Mouse (Mus musculus) stomach, embryonic 16.5 days (tissue): ENCODE data around the gene Banf2. TPM values are rescaled to one million over a fixed set of nuclear protein-coding genes. Genes with fewer than 3 reads are reported as not detected.

Source experiments
- ATAC-seq: fragments of 200-750 bp; cut with Nextera tagmentation; 2 replicates; pipeline ENCODE4 v1.8.0; 2017; ENCODE audit warnings: moderate number of reproducible peaks, moderate TSS enrichment; ENCODE audit not compliant: insufficient read depth, low FRiP score
- H3K27ac ChIP-seq: fragments of 300-500 bp; sonication (generic); 2 replicates; pipeline ENCODE4 v1.5.1; 2014; ENCODE audit warnings: low read length
- H3K27me3 ChIP-seq: fragments of 300-500 bp; sonication (generic); 2 replicates; pipeline ENCODE4 v1.6.1; 2014; ENCODE audit warnings: low read length, control low read depth, mixed read lengths; ENCODE audit not compliant: control insufficient read depth, insufficient read depth
- H3K36me3 ChIP-seq: fragments of 300-500 bp; sonication (generic); 2 replicates; pipeline ENCODE4 v1.6.1; 2014; ENCODE audit warnings: low read length; ENCODE audit not compliant: control insufficient read depth, insufficient read depth
- H3K4me1 ChIP-seq: fragments of 300-500 bp; sonication (generic); 2 replicates; pipeline ENCODE4 v1.6.1; 2014; ENCODE audit warnings: low read length, control low read depth, mixed read lengths; ENCODE audit not compliant: control insufficient read depth, insufficient read depth
- H3K4me2 ChIP-seq: fragments of 300-500 bp; sonication (generic); 2 replicates; pipeline ENCODE4 v1.6.1; 2014; ENCODE audit warnings: low read depth, low read length, mixed read lengths
- H3K4me3 ChIP-seq: fragments of 300-500 bp; sonication (generic); replicated peaks from 2 replicates; pipeline ENCODE4 v1.5.1; 2014; ENCODE audit warnings: mild to moderate bottlenecking, low read length
- H3K9ac ChIP-seq: fragments of 300-500 bp; sonication (generic); 2 replicates; pipeline ENCODE4 v1.6.1; 2014; ENCODE audit warnings: low read length
- H3K9me3 ChIP-seq: fragments of 300-500 bp; sonication (generic); replicated peaks from 2 replicates; pipeline ENCODE4 v1.6.1; 2016; ENCODE audit warnings: low read length, control low read depth; ENCODE audit not compliant: control insufficient read depth
- WGBS: fragments of 180-500 bp; shearing (Covaris S2); extraction: QIAGEN DNeasy Blood & Tissue Kit; methylation state at CpG from one replicate; pipeline ENCODE4 v1.1.7; 2014; 5-methylcytosine and 5-hydroxymethylcytosine counted together
- polyA plus RNA-seq: library from polyadenylated mRNA; unstranded; fragments of >200 nt; fragmentation: Nextera tagmentation; extraction: Ambion mirVana; gene quantifications from 2 replicates; pipeline ENCODE4 v1.2.1, GENCODE M21; 2015

Gene Banf2
- polyA plus RNA-seq, 1 experiment from 2014 or later = not detected

DNA sequence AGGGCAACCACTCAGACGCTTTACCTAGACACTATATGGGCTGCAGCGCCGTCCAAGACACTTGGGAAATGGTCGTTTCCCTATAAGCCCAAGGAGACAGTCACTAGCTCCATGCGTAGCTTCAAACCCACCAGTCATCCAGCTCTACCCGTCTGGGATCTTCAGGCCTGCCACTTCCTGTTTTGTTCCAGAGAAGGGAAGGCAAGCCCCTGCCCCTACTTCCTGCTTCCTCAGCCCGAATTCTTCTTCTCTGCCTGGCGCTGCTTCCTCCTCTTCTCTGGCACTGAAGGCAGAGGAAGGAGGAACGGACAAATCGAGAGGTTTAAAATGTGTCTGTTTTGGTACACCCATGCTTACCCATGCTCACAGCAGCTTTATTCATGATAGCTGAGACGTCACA lies 14.1 kb downstream of the Banf2 start:
- no peak for ATAC-seq
- H3K4me2 ChIP-seq = no peak overlapping the region
- H3K9ac ChIP-seq = no peak overlapping the region
- WGBS = 64% methylated on average over 11 of the region's 11 CpGs
- no peak overlapping the region for H3K27ac ChIP-seq
- H3K4me1 ChIP-seq = no peaks in the 10 kb centered on the region
- H3K9me3 ChIP-seq = peaks cover 8% of the 10 kb centered on the region
- no peak overlapping the region for H3K4me3 ChIP-seq
- H3K36me3 ChIP-seq = no peaks in the 10 kb centered on the region
- H3K27me3 ChIP-seq = no peaks in the 10 kb centered on the region

DNA sequence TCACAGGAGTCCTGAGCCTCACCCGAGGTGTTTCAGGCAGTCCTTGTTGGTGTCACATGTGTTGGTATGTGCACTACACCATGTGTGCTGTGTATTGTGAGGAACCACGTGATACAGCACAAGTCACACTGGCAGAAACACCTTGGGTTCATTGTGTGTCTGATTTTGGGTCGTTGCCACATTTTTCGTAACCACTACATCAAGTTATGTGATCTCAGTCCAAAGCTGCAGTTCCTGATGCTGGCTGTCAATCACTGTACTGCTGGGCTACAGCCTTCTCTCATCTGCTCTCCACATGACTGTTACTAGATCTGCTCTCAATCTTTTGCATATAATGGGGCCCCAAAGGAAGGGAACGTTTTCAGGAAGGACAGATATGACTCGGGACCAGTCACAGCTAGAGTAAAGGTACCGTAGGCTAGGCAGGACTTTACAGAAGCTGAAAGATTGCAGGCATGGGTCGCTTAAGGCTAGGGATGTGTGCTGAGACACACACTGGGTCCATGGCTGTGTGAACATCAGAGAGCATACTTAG lies 17.4 kb downstream of the Banf2 start:
- no peaks in the 10 kb centered on the region for H3K36me3 ChIP-seq
- no peak overlapping the region for H3K4me2 ChIP-seq
- no peak for ATAC-seq
- 75% methylated on average over 8 of the region's 8 CpGs for WGBS
- H3K4me3 ChIP-seq = no peak overlapping the region
- H3K9ac ChIP-seq = no peak overlapping the region
- H3K4me1 ChIP-seq = no peaks in the 10 kb centered on the region
- H3K27me3 ChIP-seq = no peaks in the 10 kb centered on the region
- no peak overlapping the region for H3K27ac ChIP-seq
- no peaks in the 10 kb centered on the region for H3K9me3 ChIP-seq

DNA sequence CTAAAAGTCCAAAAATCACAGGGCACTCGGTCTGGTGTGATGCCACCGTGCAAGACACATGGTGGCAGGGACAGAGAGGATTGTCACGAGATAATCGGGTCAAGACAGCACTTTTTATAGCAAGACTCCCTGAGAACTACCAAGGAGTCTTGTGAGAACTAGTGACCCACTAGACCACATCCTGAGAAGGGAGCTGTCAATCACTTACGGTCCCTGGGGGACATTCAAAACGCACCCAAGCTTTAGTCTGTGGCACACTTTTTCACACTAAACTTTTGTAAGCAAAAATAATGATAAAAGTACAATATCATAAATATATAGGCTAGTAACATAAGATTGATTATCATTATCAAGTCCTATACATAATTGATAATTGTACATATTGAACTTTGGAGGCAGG lies 18.0 kb downstream of the Banf2 start:
- no peak overlapping the region for H3K4me3 ChIP-seq
- ATAC-seq = no peak
- H3K27me3 ChIP-seq = no peaks in the 10 kb centered on the region
- no peak overlapping the region for H3K9ac ChIP-seq
- H3K9me3 ChIP-seq = no peaks in the 10 kb centered on the region
- no peak overlapping the region for H3K27ac ChIP-seq
- H3K36me3 ChIP-seq = no peaks in the 10 kb centered on the region
- WGBS = 90% methylated on average over 6 of the region's 6 CpGs
- no peaks in the 10 kb centered on the region for H3K4me1 ChIP-seq
- no peak overlapping the region for H3K4me2 ChIP-seq

DNA sequence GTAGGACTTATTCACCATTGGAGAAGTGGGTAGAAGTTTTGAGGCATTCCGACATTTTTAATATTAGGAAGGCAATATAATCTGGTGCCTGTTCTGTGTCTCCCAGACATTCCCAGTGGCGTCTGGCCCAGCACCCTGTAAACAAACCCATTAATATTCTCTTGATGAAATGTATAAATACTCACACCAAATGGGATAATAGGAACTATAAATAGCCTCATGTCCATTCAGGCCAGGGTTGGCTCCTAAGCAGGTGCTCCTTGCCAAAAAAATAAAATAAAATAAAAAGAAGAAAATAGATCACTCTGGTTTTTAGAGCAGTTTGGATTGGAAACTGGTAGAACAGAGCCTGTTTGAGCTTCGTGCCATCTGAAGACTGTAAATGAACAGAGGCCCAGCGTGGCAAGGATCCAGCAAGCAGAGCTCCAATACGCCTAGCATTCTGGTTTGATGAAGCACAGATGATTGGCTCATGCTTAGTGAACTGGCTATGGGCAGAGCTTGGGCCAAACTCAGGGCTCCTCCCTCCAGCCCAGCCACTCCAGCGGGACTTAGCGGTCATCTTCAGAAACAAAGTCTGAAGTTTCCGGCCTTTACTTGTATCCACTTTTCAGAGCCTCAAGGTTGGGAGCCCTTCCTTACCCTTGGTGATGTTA lies 19.7 kb downstream of the Banf2 start:
- Histone ChIP-seq H3K27me3 (no peaks in the 10 kb centered on the region), H3K4me3 (no peak overlapping the region), H3K9ac (no peak overlapping the region), H3K4me1 (no peaks in the 10 kb centered on the region), H3K27ac (peak overlapping the region; percentile 37; the same call in 1 of the 2 replicates), H3K36me3 (no peaks in the 10 kb centered on the region), H3K4me2 (no peak overlapping the region), H3K9me3 (no peaks in the 10 kb centered on the region)
- WGBS = 70% methylated on average over 8 of the region's 8 CpGs
- peak; percentile 81; the same call in 1 of the 2 replicates for ATAC-seq

DNA sequence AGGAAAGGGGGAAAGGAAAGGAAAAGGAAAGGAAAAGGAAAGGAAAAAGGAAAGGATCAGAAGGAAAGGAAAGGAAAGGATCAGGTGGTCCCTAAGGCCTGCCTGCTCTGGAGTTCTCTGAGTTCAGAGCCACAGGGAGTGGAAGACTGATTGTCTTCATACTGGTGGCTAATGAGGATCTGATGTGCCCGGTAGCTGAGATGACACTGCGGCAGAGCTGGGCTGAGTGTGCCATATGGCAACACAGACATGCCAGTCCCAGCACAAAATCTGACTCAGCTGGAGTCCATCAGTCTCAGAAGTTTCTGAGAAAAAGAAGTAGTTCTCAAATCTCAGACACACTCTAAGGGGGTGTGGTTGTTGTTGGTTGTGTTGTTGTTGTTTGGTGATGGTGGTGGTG lies 24.9 kb downstream of the Banf2 start:
- H3K36me3 ChIP-seq = no peaks in the 10 kb centered on the region
- WGBS = 87% methylated on average over 2 of the region's 2 CpGs
- ATAC-seq = no peak
- no peak overlapping the region for H3K27ac ChIP-seq
- no peaks in the 10 kb centered on the region for H3K9me3 ChIP-seq
- no peaks in the 10 kb centered on the region for H3K27me3 ChIP-seq
- no peak overlapping the region for H3K4me3 ChIP-seq
- H3K4me1 ChIP-seq = no peaks in the 10 kb centered on the region
- H3K9ac ChIP-seq = no peak overlapping the region
- H3K4me2 ChIP-seq = no peak overlapping the region

DNA sequence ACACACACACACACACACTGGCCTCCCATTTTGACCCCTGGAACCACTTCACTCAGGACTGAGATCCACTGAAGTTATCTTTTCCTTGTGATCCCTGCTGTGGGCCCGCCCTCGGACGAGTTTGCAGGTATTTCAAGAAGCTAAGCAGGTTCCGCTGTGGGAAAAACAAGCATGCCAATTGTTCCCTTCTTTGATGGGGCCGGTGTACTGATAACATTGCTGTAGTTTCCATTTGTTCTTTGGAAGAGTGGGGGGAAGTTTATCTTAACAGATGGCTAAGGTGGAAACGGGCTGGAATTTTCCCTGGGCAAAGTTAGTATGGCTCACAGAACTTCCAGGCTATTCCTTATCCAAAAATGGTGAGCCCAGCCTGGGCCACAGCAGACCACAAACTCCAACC lies 28.8 kb downstream of the Banf2 start:
- Histone ChIP-seq H3K36me3 (no peaks in the 10 kb centered on the region), H3K27me3 (no peaks in the 10 kb centered on the region), H3K9me3 (no peaks in the 10 kb centered on the region), H3K4me2 (no peak overlapping the region), H3K27ac (no peak overlapping the region), H3K4me1 (no peaks in the 10 kb centered on the region), H3K9ac (no peak overlapping the region), H3K4me3 (no peak overlapping the region)
- whole genome bisulfite sequencing = 47% methylated on average over 6 of the region's 6 CpGs
- ATAC-seq = no peak; the same call in 1 of the 2 replicates

DNA sequence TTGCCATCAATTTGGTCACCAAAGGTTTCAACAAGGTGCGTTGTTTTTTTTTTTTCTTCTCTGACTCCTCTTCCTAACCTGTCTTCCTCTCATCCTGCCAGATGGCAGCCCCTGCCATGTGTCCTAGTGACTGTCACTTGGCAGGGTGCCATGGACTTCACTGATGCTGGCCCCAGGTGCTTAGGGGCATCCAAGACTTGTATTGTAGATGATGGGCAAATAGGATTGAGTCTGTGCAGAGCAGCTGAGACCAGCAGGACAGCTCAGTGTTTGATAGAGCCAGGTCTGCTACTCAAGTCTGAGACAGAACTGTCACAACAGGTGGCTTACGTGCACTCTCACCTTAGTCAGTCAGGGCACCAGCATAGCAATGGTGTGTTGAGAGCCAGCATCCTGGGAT lies 32.6 kb downstream of the Banf2 start:
- Histone ChIP-seq H3K27ac (no peak overlapping the region), H3K36me3 (no peaks in the 10 kb centered on the region), H3K4me1 (no peaks in the 10 kb centered on the region), H3K4me2 (no peak overlapping the region), H3K9me3 (peaks cover 3% of the 10 kb centered on the region; the same call in 1 of the 2 replicates), H3K4me3 (no peak overlapping the region), H3K9ac (no peak overlapping the region), H3K27me3 (no peaks in the 10 kb centered on the region)
- no peak for ATAC-seq
- WGBS = 97% methylated on average over 2 of the region's 2 CpGs

DNA sequence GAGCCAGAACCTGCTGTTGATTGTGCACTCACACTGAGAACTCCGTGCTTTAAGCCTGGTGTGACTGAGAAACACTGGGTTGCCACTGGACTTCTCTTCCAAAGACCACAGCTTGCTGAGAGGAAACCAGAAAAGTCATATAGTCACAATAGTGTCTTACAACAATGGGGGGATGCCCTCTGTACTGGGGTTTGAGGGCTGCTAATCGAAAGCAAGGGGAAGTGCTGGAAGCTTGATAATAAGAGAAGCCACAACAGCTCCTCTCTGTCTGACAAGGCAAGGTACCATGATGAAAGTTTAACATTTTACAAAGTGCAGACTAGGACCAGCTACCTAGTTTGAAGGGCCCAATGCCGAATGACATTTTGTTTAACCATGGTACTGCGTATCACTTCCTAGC lies 36.8 kb downstream of the Banf2 start:
- Histone ChIP-seq H3K36me3 (no peaks in the 10 kb centered on the region), H3K27ac (no peak overlapping the region), H3K9ac (no peak overlapping the region), H3K4me1 (no peaks in the 10 kb centered on the region), H3K4me2 (no peak overlapping the region), H3K9me3 (peaks cover 3% of the 10 kb centered on the region; the same call in 1 of the 2 replicates), H3K27me3 (no peaks in the 10 kb centered on the region), H3K4me3 (no peak overlapping the region)
- WGBS = 86% methylated on average over 4 of the region's 4 CpGs
- ATAC-seq = no peak

DNA sequence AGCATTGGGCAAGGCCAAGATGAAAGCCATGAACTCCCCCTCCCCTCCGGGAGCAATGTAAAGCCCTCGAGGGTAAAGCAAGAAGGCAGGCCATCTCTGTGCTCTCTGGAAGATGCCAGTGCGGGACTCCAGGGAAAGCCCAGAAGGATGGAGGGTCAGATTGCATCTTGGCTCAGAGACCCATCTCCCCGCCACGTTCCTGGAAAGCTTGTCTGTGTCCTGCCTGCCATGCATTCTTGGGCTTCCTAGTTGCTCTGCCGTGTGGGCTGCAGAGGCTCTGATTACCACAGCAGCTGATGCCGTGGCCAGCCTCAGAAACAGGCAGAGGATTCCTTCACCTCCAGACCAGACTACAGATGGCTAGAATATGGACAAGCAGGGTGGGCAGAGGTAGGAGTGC lies 37.6 kb downstream of the Banf2 start:
- H3K27me3 ChIP-seq = no peaks in the 10 kb centered on the region
- peaks cover 3% of the 10 kb centered on the region; the same call in 1 of the 2 replicates for H3K9me3 ChIP-seq
- WGBS = 45% methylated on average over 7 of the region's 7 CpGs
- no peak for ATAC-seq
- no peak overlapping the region for H3K27ac ChIP-seq
- no peak overlapping the region for H3K4me3 ChIP-seq
- no peak overlapping the region for H3K9ac ChIP-seq
- no peaks in the 10 kb centered on the region for H3K36me3 ChIP-seq
- no peak overlapping the region for H3K4me2 ChIP-seq
- no peaks in the 10 kb centered on the region for H3K4me1 ChIP-seq
